Mouse (Mus musculus): ENCODE results near the gene Gjb4. TPM values are rescaled to one million over a fixed set of nuclear protein-coding genes. Genes with fewer than 3 reads are reported as not detected.

Gene Gjb4
- polyA plus RNA-seq, 1 experiment from 2014 or later: 0.13 TPM

- Histone ChIP-seq H3K27me3 (ENCODE audit: control insufficient read depth, insufficient read depth, low read depth, low read length) (peaks cover 17% of the 10 kb centered on the region), H3K4me3 (ENCODE audit: low read depth, low read length) (no peak overlapping the region), H3K4me1 (ENCODE audit: control insufficient read depth, insufficient read depth, low read length) (peaks cover 13% of the 10 kb centered on the region), H3K36me3 (ENCODE audit: control insufficient read depth, insufficient read depth, low read length) (no peaks in the 10 kb centered on the region), H3K9me3 (replicated peaks; ENCODE audit: control insufficient read depth, low read length, poor library complexity, severe bottlenecking) (no peaks in the 10 kb centered on the region), H3K4me2 (ENCODE audit: low read length) (no peak overlapping the region), H3K27ac (ENCODE audit: low read length) (no peak overlapping the region), H3K9ac (ENCODE audit: low read depth, low read length) (no peak overlapping the region)
- WGBS: 47% methylated on average over 5 of the region's 5 CpGs
- no peak for ATAC-seq
These were observed 18.9 kb downstream of the Gjb4 start for GRCm38 (mm10) chr4:127334870-127335504.

GRCm38 (mm10) chr4:127331171-127331570, 22.7 kb downstream of the Gjb4 start:
- no peak overlapping the region for H3K9ac ChIP-seq (ENCODE audit: low read depth, low read length)
- H3K9me3 ChIP-seq (replicated peaks; ENCODE audit: control insufficient read depth, low read length, poor library complexity, severe bottlenecking): no peaks in the 10 kb centered on the region
- ATAC-seq: no peak
- peaks cover 17% of the 10 kb centered on the region for H3K4me1 ChIP-seq (ENCODE audit: control insufficient read depth, insufficient read depth, low read length)
- H3K4me3 ChIP-seq (ENCODE audit: low read depth, low read length): no peak overlapping the region
- peaks cover 26% of the 10 kb centered on the region for H3K27me3 ChIP-seq (ENCODE audit: control insufficient read depth, insufficient read depth, low read depth, low read length)
- WGBS: 18% methylated on average over 13 of the region's 13 CpGs
- no peaks in the 10 kb centered on the region for H3K36me3 ChIP-seq (ENCODE audit: control insufficient read depth, insufficient read depth, low read length)
- no peak overlapping the region for H3K27ac ChIP-seq (ENCODE audit: low read length)
- H3K4me2 ChIP-seq (ENCODE audit: low read length): no peak overlapping the region; the same call in 1 of the 2 replicates

- peak; percentile 29; the same call in 1 of the 2 replicates for ATAC-seq
- H3K9ac ChIP-seq (ENCODE audit: low read depth, low read length): peak within 1 kb of the TSS; percentile 3; the same call in 1 of the 2 replicates
- WGBS: 2% methylated on average over 49 of the region's 49 CpGs
- peak within 1 kb of the TSS; percentile 26 for H3K4me3 ChIP-seq (ENCODE audit: low read depth, low read length)
- H3K9me3 ChIP-seq (replicated peaks; ENCODE audit: control insufficient read depth, low read length, poor library complexity, severe bottlenecking): no peaks in the 10 kb centered on the region
- no peaks in the 10 kb centered on the region for H3K36me3 ChIP-seq (ENCODE audit: control insufficient read depth, insufficient read depth, low read length)
- peaks cover 26% of the 10 kb centered on the region for H3K27me3 ChIP-seq (ENCODE audit: control insufficient read depth, insufficient read depth, low read depth, low read length)
- H3K4me2 ChIP-seq (ENCODE audit: low read length): peak within 1 kb of the TSS; percentile 46
- peaks cover 17% of the 10 kb centered on the region for H3K4me1 ChIP-seq (ENCODE audit: control insufficient read depth, insufficient read depth, low read length)
- H3K27ac ChIP-seq (ENCODE audit: low read length): no peak within 1 kb of the TSS
These were observed 23.4 kb downstream of the Gjb4 start, which contains the start of gene Gjb3 for GRCm38 (mm10) chr4:127330181-127331100. Gjb3 (minus strand) TSS chr4:127330844.

- no peak overlapping the region for H3K9ac ChIP-seq (ENCODE audit: low read depth, low read length)
These were observed 24.1 kb downstream of the Gjb4 start for GRCm38 (mm10) chr4:127329751-127330150.

GRCm38 (mm10) chr4:127329046-127329445, 24.8 kb downstream of the Gjb4 start:
- no peaks in the 10 kb centered on the region for H3K36me3 ChIP-seq (ENCODE audit: control insufficient read depth, insufficient read depth, low read length)
- no peaks in the 10 kb centered on the region for H3K9me3 ChIP-seq (replicated peaks; ENCODE audit: control insufficient read depth, low read length, poor library complexity, severe bottlenecking)
- peaks cover 17% of the 10 kb centered on the region for H3K4me1 ChIP-seq (ENCODE audit: control insufficient read depth, insufficient read depth, low read length)
- no peak overlapping the region for H3K9ac ChIP-seq (ENCODE audit: low read depth, low read length)
- ATAC-seq: no peak
- peaks cover 26% of the 10 kb centered on the region for H3K27me3 ChIP-seq (ENCODE audit: control insufficient read depth, insufficient read depth, low read depth, low read length)
- H3K4me2 ChIP-seq (ENCODE audit: low read length): no peak overlapping the region
- H3K27ac ChIP-seq (ENCODE audit: low read length): no peak overlapping the region
- H3K4me3 ChIP-seq (ENCODE audit: low read depth, low read length): no peak overlapping the region
- WGBS: 17% methylated on average over 3 of the region's 3 CpGs

More at GRCm38 (mm10) chr4:127329751-127330150, 24.1 kb downstream of the Gjb4 start:
- Histone ChIP-seq H3K4me1 (ENCODE audit: control insufficient read depth, insufficient read depth, low read length) (peaks cover 17% of the 10 kb centered on the region), H3K4me2 (ENCODE audit: low read length) (peak overlapping the region; percentile 46), H3K9me3 (replicated peaks; ENCODE audit: control insufficient read depth, low read length, poor library complexity, severe bottlenecking) (no peaks in the 10 kb centered on the region), H3K4me3 (ENCODE audit: low read depth, low read length) (peak overlapping the region; percentile 26; the same call in 1 of the 2 replicates), H3K27me3 (ENCODE audit: control insufficient read depth, insufficient read depth, low read depth, low read length) (peaks cover 26% of the 10 kb centered on the region), H3K27ac (ENCODE audit: low read length) (no peak overlapping the region), H3K36me3 (ENCODE audit: control insufficient read depth, insufficient read depth, low read length) (no peaks in the 10 kb centered on the region)
- WGBS: 3% methylated on average over 13 of the region's 13 CpGs
- no peak for ATAC-seq

- no peak overlapping the region for H3K27ac ChIP-seq (ENCODE audit: low read length)
- H3K36me3 ChIP-seq (ENCODE audit: control insufficient read depth, insufficient read depth, low read length): no peaks in the 10 kb centered on the region
- no peak for ATAC-seq
- H3K9me3 ChIP-seq (replicated peaks; ENCODE audit: control insufficient read depth, low read length, poor library complexity, severe bottlenecking): no peaks in the 10 kb centered on the region
- peaks cover 26% of the 10 kb centered on the region for H3K27me3 ChIP-seq (ENCODE audit: control insufficient read depth, insufficient read depth, low read depth, low read length)
- H3K4me3 ChIP-seq (ENCODE audit: low read depth, low read length): no peak overlapping the region
- H3K4me1 ChIP-seq (ENCODE audit: control insufficient read depth, insufficient read depth, low read length): peaks cover 17% of the 10 kb centered on the region
- H3K4me2 ChIP-seq (ENCODE audit: low read length): no peak overlapping the region
- no peak overlapping the region for H3K9ac ChIP-seq (ENCODE audit: low read depth, low read length)
- WGBS: 70% methylated on average over 7 of the region's 7 CpGs
These were observed 25.5 kb downstream of the Gjb4 start for GRCm38 (mm10) chr4:127328378-127328777.

GRCm38 (mm10) chr4:127327749-127328148, 26.1 kb downstream of the Gjb4 start:
- Histone ChIP-seq H3K9ac (ENCODE audit: low read depth, low read length) (no peak overlapping the region), H3K4me2 (ENCODE audit: low read length) (no peak overlapping the region), H3K4me3 (ENCODE audit: low read depth, low read length) (no peak overlapping the region), H3K9me3 (replicated peaks; ENCODE audit: control insufficient read depth, low read length, poor library complexity, severe bottlenecking) (no peaks in the 10 kb centered on the region; the same call in 1 of the 2 replicates), H3K27ac (ENCODE audit: low read length) (no peak overlapping the region), H3K27me3 (ENCODE audit: control insufficient read depth, insufficient read depth, low read depth, low read length) (peaks cover 26% of the 10 kb centered on the region), H3K36me3 (ENCODE audit: control insufficient read depth, insufficient read depth, low read length) (no peaks in the 10 kb centered on the region), H3K4me1 (ENCODE audit: control insufficient read depth, insufficient read depth, low read length) (peaks cover 17% of the 10 kb centered on the region)
- 80% methylated on average over 6 of the region's 6 CpGs for WGBS
- ATAC-seq: no peak

GRCm38 (mm10) chr4:127327258-127327657, 26.6 kb downstream of the Gjb4 start:
- Histone ChIP-seq H3K27me3 (ENCODE audit: control insufficient read depth, insufficient read depth, low read depth, low read length) (peaks cover 26% of the 10 kb centered on the region), H3K9me3 (replicated peaks; ENCODE audit: control insufficient read depth, low read length, poor library complexity, severe bottlenecking) (no peaks in the 10 kb centered on the region; the same call in 1 of the 2 replicates), H3K9ac (ENCODE audit: low read depth, low read length) (no peak overlapping the region), H3K27ac (ENCODE audit: low read length) (no peak overlapping the region), H3K4me1 (ENCODE audit: control insufficient read depth, insufficient read depth, low read length) (peaks cover 17% of the 10 kb centered on the region), H3K4me2 (ENCODE audit: low read length) (no peak overlapping the region), H3K36me3 (ENCODE audit: control insufficient read depth, insufficient read depth, low read length) (no peaks in the 10 kb centered on the region), H3K4me3 (ENCODE audit: low read depth, low read length) (no peak overlapping the region)
- no peak for ATAC-seq
- WGBS: 70% methylated on average over 7 of the region's 7 CpGs

GRCm38 (mm10) chr4:127325276-127325675, 28.6 kb downstream of the Gjb4 start:
- H3K27me3 ChIP-seq (ENCODE audit: control insufficient read depth, insufficient read depth, low read depth, low read length): peaks cover 9% of the 10 kb centered on the region
- no peak for ATAC-seq
- no peak overlapping the region for H3K27ac ChIP-seq (ENCODE audit: low read length)
- H3K9me3 ChIP-seq (replicated peaks; ENCODE audit: control insufficient read depth, low read length, poor library complexity, severe bottlenecking): no peaks in the 10 kb centered on the region; the same call in 1 of the 2 replicates
- 86% methylated on average over 5 of the region's 5 CpGs for WGBS
- peaks cover 7% of the 10 kb centered on the region for H3K4me1 ChIP-seq (ENCODE audit: control insufficient read depth, insufficient read depth, low read length)
- no peak overlapping the region for H3K4me2 ChIP-seq (ENCODE audit: low read length)
- H3K4me3 ChIP-seq (ENCODE audit: low read depth, low read length): no peak overlapping the region
- H3K9ac ChIP-seq (ENCODE audit: low read depth, low read length): no peak overlapping the region
- no peaks in the 10 kb centered on the region for H3K36me3 ChIP-seq (ENCODE audit: control insufficient read depth, insufficient read depth, low read length)
